Mouse (Mus musculus) forebrain, embryonic 14.5 days (tissue): ENCODE measurements at regions not wholly inside any gene's neighbourhood (a gene's known extent, or its start where the extent isn't known, plus 50 kb on each side); places are given as distances from the start of the nearest gene placed in this dataset.
"Not testable (repeated sequence)": the region's sequence is repeated elsewhere in the genome, so short reads cannot be mapped to it uniquely, and the experiment has no call there.

Experiments
- ATAC-seq: fragments of 200-750 bp; cut with Nextera tagmentation; 2 replicates; pipeline ENCODE4 v1.8.0; 2017; ENCODE audit warnings: mild to moderate bottlenecking, moderate library complexity
- DNase-seq: peaks from one replicate; pipeline ENCODE4 v3.0.0-alpha.2; 2015; ENCODE audit warnings: low spot score
- H3K27ac ChIP-seq: fragments of 300-500 bp; sonication (generic); 2 replicates; pipeline ENCODE4 v1.5.1; 2014; ENCODE audit warnings: low read depth, mild to moderate bottlenecking, control low read depth, low read length, moderate library complexity
- H3K27me3 ChIP-seq: fragments of 300-500 bp; sonication (generic); replicated peaks from 2 replicates; pipeline ENCODE4 v1.6.1; 2014; ENCODE audit warnings: low read length, control low read depth, mixed read lengths; ENCODE audit not compliant: control insufficient read depth, insufficient read depth
- H3K36me3 ChIP-seq: fragments of 300-500 bp; sonication (generic); 2 replicates; pipeline ENCODE4 v1.6.1; 2014; ENCODE audit warnings: low read length, control low read depth; ENCODE audit not compliant: control insufficient read depth, insufficient read depth
- H3K4me1 ChIP-seq: fragments of 300-500 bp; sonication (generic); 2 replicates; pipeline ENCODE4 v1.6.1; 2014; ENCODE audit warnings: antibody characterized with exemption, low read length, control low read depth; ENCODE audit not compliant: control insufficient read depth, insufficient read depth
- H3K4me2 ChIP-seq: fragments of 300-500 bp; sonication (generic); 2 replicates; pipeline ENCODE4 v1.6.1; 2014; ENCODE audit warnings: mild to moderate bottlenecking, control low read depth, low read length
- H3K4me3 ChIP-seq: fragments of 300-500 bp; sonication (generic); 2 replicates; pipeline ENCODE4 v1.5.1; 2014; ENCODE audit warnings: low read depth, low read length, control low read depth
- H3K9ac ChIP-seq: fragments of 300-500 bp; sonication (generic); 2 replicates; pipeline ENCODE4 v1.6.1; 2014; ENCODE audit warnings: mild to moderate bottlenecking, low read length, control low read depth, moderate library complexity
- H3K9me3 ChIP-seq: fragments of 300-500 bp; sonication (generic); replicated peaks from 2 replicates; pipeline ENCODE4 v1.6.1; 2016; ENCODE audit warnings: low read length, control low read depth, mixed read lengths; ENCODE audit not compliant: control insufficient read depth
- WGBS: fragments of 180-500 bp; shearing (Covaris S2); extraction: QIAGEN DNeasy Blood & Tissue Kit; methylation state at CpG from one replicate; pipeline ENCODE4 v1.1.7; 2014; 5-methylcytosine and 5-hydroxymethylcytosine counted together

DNA sequence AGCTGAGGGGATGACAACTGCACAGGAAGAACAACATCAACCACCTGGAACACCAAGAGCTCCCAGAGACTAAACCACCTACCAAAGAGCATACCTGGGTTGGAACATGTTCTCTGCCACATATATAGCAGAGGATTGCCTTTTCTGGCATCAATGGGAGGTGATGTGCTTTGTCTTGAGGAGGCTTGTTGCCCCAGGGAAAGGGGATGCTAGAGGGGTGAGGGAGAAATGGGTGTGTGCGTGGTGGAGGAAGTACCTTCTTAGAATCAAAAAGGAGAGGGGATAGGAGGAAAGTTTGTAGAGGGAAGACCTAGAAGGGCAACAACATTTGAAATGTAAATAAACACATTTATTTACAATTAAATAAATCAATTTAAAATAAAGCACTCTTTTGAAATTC is 358.5 kb upstream of the Pfkp start:
- 96% methylated on average over 1 of the region's 1 CpGs for WGBS
- Histone ChIP-seq H3K27me3 (no peaks in the 10 kb centered on the region), H3K9me3 (no peaks in the 10 kb centered on the region), H3K27ac (no peak overlapping the region), H3K4me2 (no peak overlapping the region), H3K9ac (no peak overlapping the region), H3K4me1 (no peaks in the 10 kb centered on the region), H3K4me3 (no peak overlapping the region), H3K36me3 (no peaks in the 10 kb centered on the region)
- DNase-seq = no peak
- no peak for ATAC-seq

DNA sequence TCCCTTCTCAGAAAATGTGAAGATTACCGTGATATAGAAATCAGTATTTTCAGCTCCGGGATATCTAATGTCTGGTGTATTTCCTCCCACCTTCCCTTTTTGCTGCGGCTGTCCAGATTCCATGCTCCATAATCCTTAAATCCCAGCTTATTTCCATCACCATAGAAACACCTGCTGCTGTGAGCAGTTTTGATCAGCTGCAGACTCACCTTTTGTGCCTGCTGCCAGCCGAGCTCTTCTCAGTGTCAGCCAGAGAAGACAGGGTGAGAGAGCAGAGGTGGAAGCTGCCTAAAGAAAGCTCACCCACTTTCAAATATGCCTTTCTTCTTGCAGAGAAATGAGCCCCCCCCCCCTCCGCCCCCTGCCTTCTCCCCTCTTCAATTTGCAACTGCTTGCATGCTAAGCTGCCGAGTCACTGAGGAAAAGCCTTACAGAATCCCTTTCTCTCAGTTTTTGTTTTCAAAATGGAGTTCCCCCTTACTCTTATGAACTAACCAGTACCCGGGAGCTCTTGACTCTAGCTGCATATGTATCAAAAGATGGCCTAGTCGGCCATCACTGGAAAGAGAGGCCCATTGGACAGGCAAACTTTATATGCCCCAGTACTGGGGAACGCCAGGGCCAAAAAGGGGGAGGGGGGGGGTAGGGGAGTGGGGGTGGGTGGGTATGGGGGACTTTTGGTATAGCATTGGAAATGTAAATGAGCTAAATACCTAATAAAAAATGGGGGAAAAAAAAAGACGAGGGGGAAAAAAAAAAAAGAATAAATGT is 350.1 kb upstream of the Pfkp start:
- H3K27me3 ChIP-seq, H3K4me3 ChIP-seq, H3K36me3 ChIP-seq, H3K9ac ChIP-seq, H3K9me3 ChIP-seq, H3K27ac ChIP-seq, H3K4me1 ChIP-seq, H3K4me2 ChIP-seq: not testable (repeated sequence)
- ATAC-seq (peak; percentile 71), DNase-seq (peak; percentile 47)
- 19% methylated on average over 9 of the region's 10 CpGs for WGBS

GRCm38 (mm10) chr13:6998094-6998493 is 349.5 kb upstream of the Pfkp start:
- no peak overlapping the region for H3K27ac ChIP-seq
- 69% methylated on average over 9 of the region's 9 CpGs for WGBS
- H3K4me3 ChIP-seq = no peak overlapping the region

DNA sequence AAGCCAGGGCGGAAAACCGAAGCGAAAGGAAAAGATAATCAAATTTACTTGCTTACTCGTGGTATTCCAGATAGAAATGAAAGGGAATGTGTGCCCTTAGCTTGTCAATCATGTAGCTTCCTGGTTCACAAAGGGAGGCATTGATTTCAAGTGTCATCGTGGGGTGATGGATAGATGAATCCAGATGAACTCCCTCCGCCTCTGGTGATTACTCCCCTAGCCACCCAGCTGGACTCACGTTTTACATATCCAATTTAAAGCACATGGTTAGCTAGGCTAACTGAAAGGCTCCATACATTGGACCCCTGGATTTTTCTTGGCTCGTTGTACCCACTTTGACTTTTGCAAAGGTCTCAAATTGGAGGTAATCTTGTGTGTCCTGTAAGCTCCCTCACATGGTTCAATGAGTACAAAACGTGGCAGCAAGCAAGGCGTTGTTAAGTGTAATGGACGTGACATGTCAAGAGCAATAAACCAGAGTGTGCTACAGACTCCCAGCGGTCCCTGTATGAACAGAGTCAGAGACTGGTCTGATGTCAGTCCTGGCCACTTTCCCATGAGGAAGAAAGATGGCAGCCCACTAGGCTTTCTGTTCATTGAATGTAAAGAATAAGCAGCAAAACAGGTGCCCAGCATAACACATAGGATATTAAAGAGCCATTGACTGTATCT is 343.9 kb upstream of the Pfkp start:
- Histone ChIP-seq H3K4me1 (no peaks in the 10 kb centered on the region), H3K9ac (no peak overlapping the region), H3K36me3 (no peaks in the 10 kb centered on the region), H3K4me2 (no peak overlapping the region), H3K9me3 (no peaks in the 10 kb centered on the region), H3K27me3 (no peaks in the 10 kb centered on the region), H3K27ac (no peak overlapping the region), H3K4me3 (no peak overlapping the region)
- no peak for ATAC-seq
- 54% methylated on average over 12 of the region's 12 CpGs for WGBS
- DNase-seq = no peak

More at GRCm38 (mm10) chr13:6998094-6998493, 349.5 kb upstream of the Pfkp start:
- no peak overlapping the region for H3K9ac ChIP-seq
- DNase-seq (no peak), ATAC-seq (no peak)
- H3K4me1 ChIP-seq = peaks cover 4% of the 10 kb centered on the region; the same call in 1 of the 2 replicates
- no peak overlapping the region for H3K4me2 ChIP-seq
- H3K36me3 ChIP-seq = no peaks in the 10 kb centered on the region
- no peaks in the 10 kb centered on the region for H3K27me3 ChIP-seq
- no peaks in the 10 kb centered on the region for H3K9me3 ChIP-seq

DNA sequence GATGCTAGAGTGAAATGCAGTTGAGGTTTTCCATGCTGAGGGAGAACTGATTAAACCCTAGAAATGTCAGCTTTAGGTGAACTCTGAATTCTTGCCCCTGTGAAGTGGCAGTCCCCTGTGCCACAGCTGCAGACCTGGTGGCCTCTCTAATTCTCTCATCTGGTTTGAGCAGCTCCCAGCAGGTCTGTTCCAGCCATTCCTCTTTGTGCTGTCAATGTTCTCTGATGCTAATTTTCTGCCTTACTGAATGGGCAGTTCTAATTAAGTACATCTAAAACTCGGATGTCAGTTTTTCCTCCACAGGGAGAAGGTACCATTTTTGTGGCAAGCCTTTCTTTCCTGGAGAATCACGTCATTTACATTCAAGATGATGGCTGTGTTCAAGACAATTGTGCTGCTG is 343.1 kb upstream of the Pfkp start:
- peak; percentile 19 for DNase-seq
- H3K36me3 ChIP-seq = no peaks in the 10 kb centered on the region
- 13% methylated on average over 2 of the region's 2 CpGs for WGBS
- H3K4me2 ChIP-seq = no peak overlapping the region
- no peak overlapping the region for H3K27ac ChIP-seq
- no peak for ATAC-seq
- no peaks in the 10 kb centered on the region for H3K27me3 ChIP-seq
- H3K9me3 ChIP-seq = no peaks in the 10 kb centered on the region
- H3K9ac ChIP-seq = no peak overlapping the region
- H3K4me3 ChIP-seq = no peak overlapping the region
- no peaks in the 10 kb centered on the region for H3K4me1 ChIP-seq

DNA sequence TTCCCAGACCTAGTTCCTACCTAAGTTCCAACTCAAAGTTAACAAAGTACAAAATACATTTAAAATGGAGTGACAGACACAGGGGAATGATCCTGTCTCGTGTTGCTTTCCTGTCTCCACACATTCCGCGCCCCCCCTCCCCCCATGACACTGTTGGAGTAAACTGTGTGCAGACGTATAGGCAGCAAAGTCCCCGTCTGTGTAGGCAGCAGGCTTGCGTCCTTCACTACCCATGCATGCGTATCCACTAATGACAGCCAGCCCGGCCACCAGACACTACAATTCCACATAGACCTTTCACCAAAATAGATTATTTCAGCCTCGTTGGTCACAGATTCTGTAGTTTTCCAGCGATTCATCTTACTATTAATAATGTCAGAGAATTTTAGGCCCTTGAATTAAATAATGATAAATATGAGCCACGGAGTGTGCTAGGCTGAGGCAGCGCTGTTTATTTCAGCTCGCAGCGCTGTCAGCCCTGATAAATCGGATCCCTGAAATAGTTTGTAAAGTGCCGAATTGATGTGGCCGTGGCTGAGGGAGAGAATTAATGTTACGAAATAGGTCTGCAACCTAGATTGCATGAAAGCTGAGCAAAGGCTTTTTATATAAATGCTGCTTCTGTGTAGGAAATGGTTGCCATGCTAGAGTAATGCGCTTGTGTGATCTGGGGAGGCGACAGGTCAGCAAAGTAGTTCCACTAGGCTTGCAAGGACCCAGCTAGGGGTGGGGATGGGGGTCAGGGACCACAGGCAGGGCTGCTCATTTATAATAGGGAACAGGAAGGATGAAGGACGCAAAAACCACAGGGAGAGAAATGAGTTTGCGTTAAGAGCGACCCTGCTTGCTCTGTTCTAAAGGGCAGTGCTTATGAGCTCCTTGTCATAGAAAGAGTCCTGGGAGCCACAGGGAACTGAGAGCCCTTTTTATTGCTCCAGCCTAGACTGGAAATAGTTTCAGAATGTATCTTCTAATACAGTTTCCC is 336.7 kb upstream of the Pfkp start:
- Histone ChIP-seq H3K36me3 (no peaks in the 10 kb centered on the region), H3K4me2 (no peak overlapping the region), H3K27ac (no peak overlapping the region), H3K9me3 (no peaks in the 10 kb centered on the region), H3K4me1 (no peaks in the 10 kb centered on the region), H3K4me3 (no peak overlapping the region), H3K9ac (no peak overlapping the region), H3K27me3 (no peaks in the 10 kb centered on the region)
- peak; percentile 40; the same call in 1 of the 2 replicates for ATAC-seq
- DNase-seq = no peak
- 74% methylated on average over 23 of the region's 23 CpGs for WGBS

DNA sequence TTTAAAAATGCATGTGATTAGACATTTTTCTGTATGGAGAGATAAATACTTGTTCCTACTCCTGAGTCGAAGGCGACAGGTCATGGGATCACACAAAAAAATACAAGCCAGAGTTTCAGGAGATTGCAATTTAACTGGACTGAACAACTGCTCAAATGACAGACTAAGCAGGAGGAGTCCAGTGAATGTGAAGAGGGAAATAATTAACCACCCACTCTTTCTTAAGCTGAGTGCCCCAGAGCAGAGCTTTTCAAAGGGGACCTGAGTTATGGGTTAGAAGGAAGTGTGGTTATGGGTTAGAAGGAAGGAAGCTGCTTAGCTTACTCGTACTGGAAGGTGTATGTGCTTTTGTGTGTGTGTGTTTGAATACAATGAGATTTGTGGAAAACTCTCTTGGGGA is 307.1 kb upstream of the Pfkp start:
- no peak overlapping the region for H3K4me3 ChIP-seq
- H3K4me2 ChIP-seq = no peak overlapping the region
- WGBS = 74% methylated on average over 3 of the region's 3 CpGs
- H3K9ac ChIP-seq = no peak overlapping the region
- H3K9me3 ChIP-seq = no peaks in the 10 kb centered on the region
- H3K4me1 ChIP-seq = no peaks in the 10 kb centered on the region
- no peak for ATAC-seq
- H3K36me3 ChIP-seq = no peaks in the 10 kb centered on the region
- no peak for DNase-seq
- H3K27me3 ChIP-seq = no peaks in the 10 kb centered on the region
- no peak overlapping the region for H3K27ac ChIP-seq

- ATAC-seq (no peak), DNase-seq (no peak)
- no peaks in the 10 kb centered on the region for H3K9me3 ChIP-seq
- H3K4me3 ChIP-seq = no peak overlapping the region
- no peak overlapping the region for H3K4me2 ChIP-seq
- no peaks in the 10 kb centered on the region for H3K36me3 ChIP-seq
- no peak overlapping the region for H3K27ac ChIP-seq
- no peak overlapping the region for H3K9ac ChIP-seq
- H3K4me1 ChIP-seq = no peaks in the 10 kb centered on the region
- no peaks in the 10 kb centered on the region for H3K27me3 ChIP-seq
Measured at GRCm38 (mm10) chr13:6924136-6924535, 275.6 kb upstream of the Pfkp start.
